Mouse (Mus musculus) cerebellum, adult 8-10 months (tissue): ENCODE measurements around the gene Prpf4b.
A peak's percentile ranks its signal among the peaks of the same experiment; 100 is the strongest.
"Not testable (repeated sequence)": the region's sequence is repeated elsewhere in the genome, so short reads cannot be mapped to it uniquely, and the experiment has no call there.

Experiments
- DNase-seq: peaks from one replicate; pipeline ENCODE4 v3.0.0; 2022

The Prpf4b gene

DNA sequence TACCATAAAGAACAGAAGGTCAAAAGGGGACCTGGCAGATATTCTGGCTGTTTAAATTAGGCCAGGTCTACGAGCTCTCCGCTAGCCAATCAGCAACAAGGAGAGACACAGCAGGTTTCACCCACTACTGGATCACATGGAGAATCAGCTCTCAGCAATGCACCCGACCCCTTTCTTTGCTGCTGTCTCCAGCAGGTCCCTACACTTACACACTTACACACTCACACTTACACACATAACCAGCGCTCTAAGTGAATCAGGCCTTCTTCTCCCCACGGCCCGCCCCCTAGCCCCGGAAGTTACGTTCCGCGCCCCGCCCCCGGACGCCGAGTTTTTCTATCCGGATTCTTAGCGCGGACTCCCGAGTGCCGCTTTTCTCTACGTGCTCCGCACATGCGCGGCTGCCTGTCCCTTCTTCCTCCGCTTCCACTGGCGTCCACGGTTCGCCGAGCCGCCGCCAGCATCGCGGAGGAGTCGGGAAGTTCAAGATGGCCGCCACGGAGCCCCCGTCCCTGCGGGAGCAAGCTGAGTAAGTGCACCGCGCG, at the start of gene Prpf4b:
Gene Prpf4b (plus strand): TSS at position 137 of the 545 bp plus-strand sequence.
- DNase-seq: peak; percentile 91

- no peak for DNase-seq
Observed at GRCm38 (mm10) chr13:34826760-34827690, 48.1 kb upstream of the Prpf4b start.

DNA sequence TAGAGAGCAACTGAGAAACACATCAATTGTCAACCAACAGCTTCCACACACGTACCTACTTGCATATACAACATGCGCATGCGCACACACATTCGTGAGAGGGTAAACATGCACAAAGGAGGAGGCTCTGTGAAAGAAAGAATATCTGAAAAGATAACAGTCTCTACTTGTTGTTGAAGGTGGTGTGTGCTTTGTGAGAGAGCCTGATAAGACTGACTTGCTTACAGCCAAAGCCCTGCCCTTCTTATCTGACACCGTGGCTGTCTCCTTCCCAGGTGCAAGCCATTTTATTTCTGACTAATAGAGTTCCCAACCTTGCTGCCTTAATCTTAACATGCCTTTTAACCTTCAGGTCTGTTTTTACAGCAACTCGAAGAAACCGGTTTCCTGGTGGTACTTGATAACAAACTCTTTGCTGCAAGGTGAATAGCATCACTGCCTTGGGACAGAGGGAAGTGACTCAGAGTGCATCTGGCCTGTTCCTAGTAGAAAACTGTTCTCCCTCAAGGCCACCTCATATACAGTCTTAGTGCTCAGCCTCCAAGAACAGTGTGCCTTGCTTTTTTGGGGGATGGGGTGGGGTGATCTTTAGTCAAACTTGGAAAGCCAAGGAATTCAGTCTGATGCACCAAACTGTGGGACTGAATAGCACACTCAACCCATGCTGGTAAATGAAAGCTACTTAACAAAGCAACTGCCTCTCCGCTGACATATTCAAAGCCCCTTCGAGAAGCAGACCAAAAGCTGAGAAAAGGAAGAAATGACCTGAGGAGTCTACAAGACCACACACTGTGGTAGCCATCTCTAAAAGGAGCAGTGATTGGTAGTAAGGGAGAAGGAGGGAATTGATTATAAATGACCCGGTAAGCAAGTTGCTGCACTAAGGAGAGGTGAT, 46.9 kb upstream of the Prpf4b start:
- DNase-seq: no peak

- no peak for DNase-seq
Observed at GRCm38 (mm10) chr13:34842851-34843250, 32.3 kb upstream of the Prpf4b start.

- DNase-seq: no peak
Observed at GRCm38 (mm10) chr13:34850759-34851158, 24.3 kb upstream of the Prpf4b start.

DNA sequence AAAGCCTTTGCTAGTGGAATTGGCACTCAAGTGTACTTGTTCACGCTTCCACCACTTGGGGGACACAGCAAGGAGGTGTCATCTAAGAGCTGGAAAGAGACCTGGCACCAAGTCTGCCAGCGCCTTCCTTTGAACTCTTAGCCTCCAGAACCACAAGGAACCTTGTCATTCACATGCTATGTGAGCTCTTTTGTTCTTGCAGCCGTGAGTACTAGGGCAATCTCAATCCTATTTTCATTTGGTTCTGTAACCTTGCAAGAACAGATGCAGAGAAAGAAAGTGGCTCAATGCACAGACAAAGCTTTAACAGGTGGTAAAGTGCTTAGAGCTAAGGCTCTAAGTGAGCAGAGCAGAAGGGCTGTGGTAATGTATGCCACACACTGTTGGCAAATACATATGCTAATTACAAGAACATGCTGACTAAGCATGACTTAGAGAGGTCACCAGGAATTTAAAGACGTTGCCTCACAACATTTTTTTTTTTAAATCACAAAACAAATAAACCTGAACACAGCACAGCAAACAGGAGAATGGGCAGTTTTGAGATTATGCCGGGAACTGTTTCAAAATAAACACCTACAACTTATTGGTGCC, 23.8 kb upstream of the Prpf4b start:
- DNase-seq: no peak

DNA sequence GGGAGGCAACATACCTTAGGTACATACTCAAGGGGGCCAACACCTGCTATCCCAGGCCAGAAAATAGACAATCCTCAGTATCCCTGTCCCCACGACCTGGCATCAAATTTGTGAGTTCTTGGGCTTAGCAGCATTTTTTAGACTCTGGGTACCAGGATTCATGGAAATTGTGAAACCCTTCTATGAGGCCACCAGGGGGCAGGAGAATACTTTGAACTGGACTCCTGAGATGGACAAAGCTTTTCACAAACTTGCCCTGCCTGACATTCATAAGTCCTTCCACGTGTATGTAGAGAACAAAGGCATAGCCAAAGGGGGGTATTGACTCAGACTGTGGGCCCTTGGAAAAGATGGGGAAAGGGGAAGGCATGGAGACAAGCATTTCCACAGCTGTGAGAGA, 17.6 kb upstream of the Prpf4b start:
- no peak for DNase-seq

DNA sequence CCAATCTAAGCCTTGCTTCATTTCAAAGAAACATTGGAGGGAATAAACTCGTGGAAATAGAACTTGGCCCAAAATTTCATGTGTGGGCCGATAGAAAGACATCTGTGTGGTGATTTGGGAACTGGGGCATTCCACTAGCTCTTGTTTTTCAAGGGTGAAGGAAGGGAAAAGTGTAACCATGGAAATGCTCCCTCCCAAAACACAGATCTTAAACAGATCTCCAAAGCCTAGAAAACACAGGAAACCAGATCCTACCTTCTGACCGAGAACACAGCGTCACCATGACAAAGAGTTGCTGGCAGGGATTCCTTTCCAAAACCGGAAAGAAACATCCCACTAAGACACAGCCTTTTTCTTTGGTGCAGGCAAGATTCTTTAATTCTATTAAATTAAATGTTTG, 15.7 kb upstream of the Prpf4b start:
- DNase-seq: no peak

DNA sequence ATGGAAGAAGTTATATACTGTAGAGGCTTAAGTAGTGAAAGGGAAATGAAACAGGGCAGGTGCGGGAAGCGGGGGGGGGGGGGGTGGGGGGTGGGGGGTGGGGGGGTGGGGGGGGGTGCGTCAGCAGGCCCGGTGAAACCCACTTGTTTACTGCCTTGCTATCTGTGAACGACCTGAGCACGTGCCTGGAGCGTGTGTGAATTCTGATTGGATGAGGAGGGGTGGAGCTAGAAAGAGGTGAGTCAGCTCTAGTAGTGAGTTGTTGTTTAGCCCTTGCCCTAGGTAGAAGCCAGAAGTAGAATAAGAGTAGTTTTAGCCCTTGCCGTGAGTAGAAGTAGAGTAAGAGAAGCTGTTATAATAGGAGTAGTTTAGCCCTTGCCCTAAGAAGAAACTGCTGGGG, 13.9 kb upstream of the Prpf4b start:
- DNase-seq: not testable (repeated sequence)

DNA sequence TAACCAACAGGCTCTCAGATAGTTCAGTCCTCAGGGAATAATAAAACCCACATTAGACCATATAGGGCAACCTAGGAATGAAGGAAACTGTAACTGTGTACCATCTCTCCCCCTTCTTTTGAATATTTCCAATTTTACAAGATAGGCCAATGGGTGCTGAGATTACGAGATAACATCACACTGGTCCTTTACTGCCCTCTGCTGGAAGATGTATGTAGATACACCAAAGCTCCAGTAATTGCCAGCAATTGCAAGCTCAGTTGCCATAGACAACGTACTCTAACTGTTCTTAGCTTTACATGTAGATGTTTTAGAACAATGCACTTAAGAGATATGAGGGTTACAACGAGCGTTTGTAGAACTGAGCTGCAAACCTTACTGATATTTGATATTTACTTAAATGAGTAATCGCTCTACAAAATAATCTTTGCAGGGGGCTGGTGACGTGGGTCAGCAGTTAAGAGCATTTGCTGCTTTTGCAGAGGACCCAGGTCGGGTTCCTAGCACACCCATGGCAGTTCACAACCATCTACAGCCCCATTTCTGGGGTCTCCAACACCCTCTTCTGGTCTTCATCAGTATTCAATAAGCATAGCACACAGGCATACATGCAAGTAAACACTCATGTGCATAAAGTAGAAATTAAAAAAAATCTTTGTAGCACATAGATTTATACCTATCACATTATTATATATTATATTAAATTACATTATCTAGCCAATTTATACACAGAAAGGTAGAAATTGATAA, 10.5 kb upstream of the Prpf4b start:
- DNase-seq: peak; percentile 41

- DNase-seq: peak; percentile 91
Observed at GRCm38 (mm10) chr13:34873801-34874681, 1.1 kb upstream of the Prpf4b start.

- DNase-seq: peak; percentile 37
Observed at GRCm38 (mm10) chr13:34874736-34875135, 366 bp upstream of the Prpf4b start.

GRCm38 (mm10) chr13:34875741-34876445, 791 bp downstream of the Prpf4b start:
- no peak for DNase-seq

DNA sequence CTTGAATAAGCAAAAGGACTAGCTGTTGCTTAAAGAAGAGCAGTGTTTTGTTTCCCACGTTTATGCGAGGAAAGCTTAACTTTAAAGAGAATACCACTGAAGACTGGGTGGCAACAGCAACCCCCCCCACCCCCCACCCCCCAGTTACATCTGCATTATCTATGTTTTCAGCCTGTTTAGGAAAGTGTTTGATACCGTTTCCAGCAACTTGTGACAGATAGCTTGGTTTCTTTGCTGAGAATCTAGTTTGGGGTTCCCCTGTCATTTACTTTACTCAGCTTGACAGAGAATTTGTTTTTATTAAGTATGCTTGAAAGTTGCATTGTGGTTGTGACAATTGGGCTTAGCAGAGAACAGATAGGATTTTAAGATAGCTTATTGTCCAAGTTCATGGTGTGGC, 1.4 kb downstream of the Prpf4b start:
- no peak for DNase-seq

GRCm38 (mm10) chr13:34892871-34893270, 17.8 kb downstream of the Prpf4b start:
- DNase-seq: no peak

DNA sequence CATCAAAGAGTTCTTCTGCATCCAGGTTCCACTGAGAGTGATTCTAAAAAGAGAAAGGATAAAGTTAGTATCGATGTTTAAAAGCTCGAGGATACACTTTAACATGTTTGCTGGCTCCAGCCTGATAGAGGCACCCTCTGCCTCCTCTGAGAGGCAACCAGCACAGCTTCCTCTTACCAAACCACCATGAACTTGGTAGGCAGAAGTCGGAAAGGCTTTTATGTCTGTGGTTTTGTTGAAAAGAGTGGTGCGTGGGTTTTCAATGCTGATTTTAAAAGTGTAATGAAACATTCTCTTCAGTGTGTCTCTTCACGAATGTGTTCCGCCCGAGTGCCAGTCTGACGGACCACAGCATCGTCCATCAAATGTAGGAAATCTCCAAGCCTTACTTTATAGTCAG, 39.5 kb downstream of the Prpf4b start:
- no peak for DNase-seq

- DNase-seq: no peak
Observed at GRCm38 (mm10) chr13:34916520-34917167, 41.5 kb downstream of the Prpf4b start.

DNA sequence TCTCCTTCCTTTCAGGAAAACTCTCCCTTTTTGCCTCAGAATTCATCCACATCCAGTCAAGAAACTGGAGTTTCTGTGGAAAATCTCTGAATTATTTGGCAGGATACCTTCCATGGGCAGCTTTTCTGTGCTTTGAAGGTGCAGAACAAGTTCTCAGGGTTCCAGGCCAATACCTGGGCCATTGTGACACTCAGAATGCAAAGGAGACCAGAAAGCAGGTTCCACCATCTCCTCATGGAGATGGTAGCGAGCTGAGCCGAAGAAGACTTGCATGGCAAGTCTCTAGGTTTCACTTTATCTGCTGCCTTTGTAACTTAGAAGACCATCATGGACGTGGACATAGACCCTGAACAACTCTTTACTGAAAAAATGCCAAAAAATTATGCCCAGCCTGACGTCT, 49.1 kb downstream of the Prpf4b start, which contains the start of the genes Fam217a and 4933417A18Rik:
Gene Fam217a (minus strand): TSS at position 101 of the 400 bp plus-strand sequence.
Gene 4933417A18Rik (plus strand): TSS at position 200 of the 400 bp plus-strand sequence.
- DNase-seq: no peak

- DNase-seq: no peak
Observed at GRCm38 (mm10) chr13:34934931-34935644, 60.0 kb downstream of the Prpf4b start.
